Mouse (Mus musculus) ES-Bruce4 (cell line): Measurements from ENCODE around the gene D430042O09Rik.

Experiments used
- CTCF ChIP-seq: IDR thresholded peaks from one replicate; pipeline ENCODE4 v1.8.1; 2011; ENCODE audit warnings: low read depth, low read length
- POLR2A ChIP-seq: IDR thresholded peaks from one replicate; pipeline ENCODE4 v1.8.1; 2011; ENCODE audit warnings: low read length; ENCODE audit not compliant: insufficient read depth

GRCm38 (mm10) chr7:125746621-125747315 lies 39.1 kb downstream of the D430042O09Rik start:
- TF ChIP-seq POLR2A (no peak), CTCF (no peak)
